28 mouse cellular contexts compared by ENCODE assay signal in genomic region chrX:11732371-11732770, GRCm38 (mm10).
DNase-seq lines count a peak whose midpoint lies in the region; ATAC-seq and TF ChIP-seq lines count a peak whose summit lies in the region.
"Had no signal": no experiment of that assay in that cellular context is flagged by ENCODE, and none has a peak within 500 bp of the region (broad histone marks: within the 10 kb centered on the region; RNA-seq: fewer than 3 reads in every experiment).

No protein-coding gene starts in this region.

- intact Hi-C loops in gastrocnemius, adult 2 months (cut with DNase I): loop anchor here (10.0 kb wide), 1 partner anchor 98 kb away; no protein-coding TSS in a partner anchor

- peak; percentile 6 for DNase-seq in adrenal gland, postnatal 10 days
- no peak for DNase-seq in adrenal gland, adult 2 months
- peak; percentile 34 for DNase-seq in forebrain, embryonic 14.5 days (ENCODE audit: low spot score)
- no peak for DNase-seq in forebrain, embryonic 11.5 days (ENCODE audit: low spot score)
- DNase-seq in gastrocnemius, adult 2 months: peak; percentile 37
- no peak for DNase-seq in gastrocnemius, postnatal 4 days (ENCODE audit: low spot score in 2 of 2)
- DNase-seq in midbrain, postnatal 0 days (ENCODE audit: low spot score): peak; percentile 28
- no peak for DNase-seq in midbrain, embryonic 10.5 days (ENCODE audit: low spot score)
- DNase-seq: adrenal gland, postnatal 14 days; cerebellum, adult 18-20 months; heart, postnatal 36 days; kidney, adult 9 months; kidney, postnatal 10 days; layer of hippocampus, adult 9-11 months; right cerebral cortex, postnatal 14 days had no signal

- H3K36me3 ChIP-seq in forebrain, embryonic 14.5 days (ENCODE audit: control insufficient read depth, insufficient read depth, low read length): no peaks in the 10 kb centered on the region
- no peaks in the 10 kb centered on the region for H3K36me3 ChIP-seq in forebrain, embryonic 11.5 days (ENCODE audit: control insufficient read depth, insufficient read depth, low read length)
- H3K36me3 ChIP-seq in midbrain, postnatal 0 days (ENCODE audit: insufficient read depth, low read length): no peaks in the 10 kb centered on the region
- H3K36me3 ChIP-seq in midbrain, embryonic 10.5 days: no peaks in the 10 kb centered on the region
- H3K36me3 ChIP-seq: embryonic facial prominence, embryonic 10.5 days; embryonic facial prominence, embryonic 15.5 days; hindbrain, embryonic 13.5 days; limb, embryonic 12.5 days; liver, embryonic 15.5 days; lung, embryonic 15.5 days; midbrain, embryonic 13.5 days; neural tube, embryonic 15.5 days; stomach, embryonic 15.5 days had no signal

- no peaks in the 10 kb centered on the region for H3K9me3 ChIP-seq in forebrain, embryonic 14.5 days (replicated peaks; ENCODE audit: control insufficient read depth, low read length)
- no peaks in the 10 kb centered on the region for H3K9me3 ChIP-seq in forebrain, embryonic 11.5 days (ENCODE audit: control insufficient read depth, low read length)
- no peaks in the 10 kb centered on the region for H3K9me3 ChIP-seq in midbrain, postnatal 0 days (ENCODE audit: low read length)
- no peaks in the 10 kb centered on the region for H3K9me3 ChIP-seq in midbrain, embryonic 10.5 days (replicated peaks)
- H3K9me3 ChIP-seq: embryonic facial prominence, embryonic 10.5 days; embryonic facial prominence, embryonic 15.5 days; hindbrain, embryonic 13.5 days; limb, embryonic 12.5 days; liver, embryonic 15.5 days; lung, embryonic 15.5 days; midbrain, embryonic 13.5 days; neural tube, embryonic 15.5 days; stomach, embryonic 15.5 days had no signal

- WGBS in forebrain, embryonic 14.5 days: 86% methylated on average over 2 of the region's 2 CpGs
- WGBS in forebrain, embryonic 11.5 days: 98% methylated on average over 2 of the region's 2 CpGs
- WGBS in midbrain, postnatal 0 days: 79% methylated on average over 2 of the region's 2 CpGs
- WGBS in midbrain, embryonic 10.5 days: 95% methylated on average over 2 of the region's 2 CpGs

- H3K4me1 ChIP-seq in forebrain, embryonic 14.5 days (ENCODE audit: control insufficient read depth, insufficient read depth, low read length): peaks cover 3% of the 10 kb centered on the region; the same call in 1 of the 2 replicates
- peaks cover 2% of the 10 kb centered on the region for H3K4me1 ChIP-seq in forebrain, embryonic 11.5 days (replicated peaks; ENCODE audit: control insufficient read depth, insufficient read depth, low read length)
- H3K4me1 ChIP-seq in midbrain, postnatal 0 days (ENCODE audit: insufficient read depth, low read length): no peaks in the 10 kb centered on the region
- peaks cover 15% of the 10 kb centered on the region for H3K4me1 ChIP-seq in midbrain, embryonic 10.5 days
- H3K4me1 ChIP-seq: liver, embryonic 15.5 days; stomach, embryonic 15.5 days had no signal

- ATAC-seq in forebrain, embryonic 14.5 days: no peak
- no peak for ATAC-seq in forebrain, embryonic 11.5 days (replicated peaks; ENCODE audit: low FRiP score)
- ATAC-seq in midbrain, postnatal 0 days (ENCODE audit: low FRiP score): no peak
- ATAC-seq: activated CD4-positive, CD25-positive, alpha-beta regulatory T cell, adult 4 months; intestine, postnatal 0 days; midbrain, embryonic 13.5 days had no signal

- no peak overlapping the region for H3K27ac ChIP-seq in forebrain, embryonic 14.5 days (ENCODE audit: low read depth, low read length)
- no peak overlapping the region for H3K27ac ChIP-seq in forebrain, embryonic 11.5 days (ENCODE audit: low read depth, low read length)
- H3K27ac ChIP-seq in gastrocnemius, adult 2 months: peak overlapping the region; percentile 41; the same call in 1 of the 2 replicates
- H3K27ac ChIP-seq in midbrain, postnatal 0 days (ENCODE audit: low read depth, low read length): no peak overlapping the region
- H3K27ac ChIP-seq in midbrain, embryonic 10.5 days (replicated peaks): no peak overlapping the region
- H3K27ac ChIP-seq: embryonic facial prominence, embryonic 10.5 days; embryonic facial prominence, embryonic 15.5 days; hindbrain, embryonic 13.5 days; limb, embryonic 12.5 days; liver, embryonic 15.5 days; lung, embryonic 15.5 days; midbrain, embryonic 13.5 days; neural tube, embryonic 15.5 days; stomach, embryonic 15.5 days had no signal

- H3K9ac ChIP-seq in forebrain, embryonic 14.5 days (ENCODE audit: low read length): no peak overlapping the region
- H3K9ac ChIP-seq in forebrain, embryonic 11.5 days (ENCODE audit: low read length): no peak overlapping the region
- H3K9ac ChIP-seq in midbrain, postnatal 0 days (replicated peaks; ENCODE audit: low read length, poor library complexity, severe bottlenecking): no peak overlapping the region
- H3K9ac ChIP-seq: embryonic facial prominence, embryonic 15.5 days; hindbrain, embryonic 13.5 days; limb, embryonic 12.5 days; liver, embryonic 15.5 days; lung, embryonic 15.5 days; midbrain, embryonic 13.5 days; neural tube, embryonic 15.5 days; stomach, embryonic 15.5 days had no signal

- TF ChIP-seq CTCF in gastrocnemius, adult 2 months (IDR thresholded peaks at IDR 0.05): no peak
- TF ChIP-seq CTCF in midbrain, postnatal 0 days (IDR thresholded peaks at IDR 0.05): no peak

- H3K27me3 ChIP-seq in forebrain, embryonic 14.5 days (replicated peaks; ENCODE audit: control insufficient read depth, insufficient read depth, low read length): no peaks in the 10 kb centered on the region
- H3K27me3 ChIP-seq in forebrain, embryonic 11.5 days (ENCODE audit: control insufficient read depth, insufficient read depth, low read length): peaks cover 15% of the 10 kb centered on the region
- H3K27me3 ChIP-seq in midbrain, postnatal 0 days (ENCODE audit: insufficient read depth, low read length): no peaks in the 10 kb centered on the region
- H3K27me3 ChIP-seq in midbrain, embryonic 10.5 days (ENCODE audit: low read depth, poor library complexity, severe bottlenecking): peaks cover 95% of the 10 kb centered on the region
- H3K27me3 ChIP-seq: CH12.LX had no signal

- H3K4me3 ChIP-seq in forebrain, embryonic 14.5 days (ENCODE audit: low read depth, low read length): no peak overlapping the region
- no peak overlapping the region for H3K4me3 ChIP-seq in forebrain, embryonic 11.5 days (ENCODE audit: low read depth, low read length)
- H3K4me3 ChIP-seq in gastrocnemius, adult 2 months: no peak overlapping the region
- H3K4me3 ChIP-seq in midbrain, postnatal 0 days (ENCODE audit: low read depth, low read length): no peak overlapping the region
- no peak overlapping the region for H3K4me3 ChIP-seq in midbrain, embryonic 10.5 days
- H3K4me3 ChIP-seq: embryonic facial prominence, embryonic 10.5 days; embryonic facial prominence, embryonic 15.5 days; hindbrain, embryonic 13.5 days; limb, embryonic 12.5 days; liver, embryonic 15.5 days; lung, embryonic 15.5 days; midbrain, embryonic 13.5 days; neural tube, embryonic 15.5 days; stomach, embryonic 15.5 days had no signal

- no peak overlapping the region for H3K4me2 ChIP-seq in forebrain, embryonic 14.5 days (ENCODE audit: low read length)
- no peak overlapping the region for H3K4me2 ChIP-seq in forebrain, embryonic 11.5 days (ENCODE audit: low read depth, low read length, severe bottlenecking)
- no peak overlapping the region for H3K4me2 ChIP-seq in midbrain, postnatal 0 days (ENCODE audit: low read depth, low read length, poor library complexity, severe bottlenecking)
- H3K4me2 ChIP-seq: embryonic facial prominence, embryonic 15.5 days; heart, embryonic 11.5 days; hindbrain, embryonic 13.5 days; limb, embryonic 12.5 days; liver, embryonic 15.5 days; lung, embryonic 15.5 days; midbrain, embryonic 13.5 days; neural tube, embryonic 15.5 days; stomach, embryonic 15.5 days had no signal

Comparison
In these comparisons a context has a peak if more than half of its experiments do, and no peak if none do; other contexts are left out.
1. DNase-seq: peak in adrenal gland, postnatal 10 days (single experiment), forebrain, embryonic 14.5 days (single experiment), gastrocnemius, adult 2 months (single experiment) and midbrain, postnatal 0 days (single experiment); none in adrenal gland, adult 2 months (single experiment), forebrain, embryonic 11.5 days (single experiment), gastrocnemius, postnatal 4 days (0 of 2) and midbrain, embryonic 10.5 days (single experiment).